Comparison of ENCODE assay signal across 9 mouse cellular contexts in genomic region chr5:89839627-89840026, GRCm38 (mm10). TPM values are rescaled to one million over a fixed set of nuclear protein-coding genes. Genes with fewer than 3 reads are reported as not detected.
A peak's percentile ranks its signal among the peaks of the same experiment; 100 is the strongest.
DNase-seq lines count a peak whose midpoint lies in the region; ATAC-seq lines count a peak whose summit lies in the region.
"Had no signal": no experiment of that assay in that cellular context is flagged by ENCODE, and none has a peak within 500 bp of the region (broad histone marks: within the 10 kb centered on the region; RNA-seq: fewer than 3 reads in every experiment).

No protein-coding gene starts in this region.

- H3K27me3 ChIP-seq in forebrain, embryonic 11.5 days (ENCODE audit: control insufficient read depth, insufficient read depth, low read length): no peaks in the 10 kb centered on the region
- H3K27me3 ChIP-seq: embryonic facial prominence, embryonic 15.5 days had no signal

- no peaks in the 10 kb centered on the region for H3K36me3 ChIP-seq in forebrain, embryonic 11.5 days (ENCODE audit: control insufficient read depth, insufficient read depth, low read length)
- H3K36me3 ChIP-seq: embryonic facial prominence, embryonic 15.5 days had no signal

- no peaks in the 10 kb centered on the region for H3K9me3 ChIP-seq in forebrain, embryonic 11.5 days (ENCODE audit: control insufficient read depth, low read length)
- H3K9me3 ChIP-seq: embryonic facial prominence, embryonic 15.5 days had no signal

- 83% methylated on average over 4 of the region's 4 CpGs for WGBS in forebrain, embryonic 11.5 days

- no peak overlapping the region for H3K9ac ChIP-seq in forebrain, embryonic 11.5 days (ENCODE audit: low read length)
- H3K9ac ChIP-seq: embryonic facial prominence, embryonic 15.5 days had no signal

- no peak overlapping the region for H3K27ac ChIP-seq in forebrain, embryonic 11.5 days (ENCODE audit: low read depth, low read length)
- H3K27ac ChIP-seq: embryonic facial prominence, embryonic 15.5 days had no signal

- no peak overlapping the region for H3K4me3 ChIP-seq in forebrain, embryonic 11.5 days (ENCODE audit: low read depth, low read length)
- H3K4me3 ChIP-seq: embryonic facial prominence, embryonic 15.5 days had no signal

- ATAC-seq in cerebellum, adult (ENCODE audit: insufficient number of reproducible peaks, low FRiP score, low TSS enrichment): no peak
- 0 out of 2 replicates have a peak, but pooled peaks have one; percentile 23 for ATAC-seq in granulocyte monocyte progenitor cell, adult 5-6 weeks (replicated peaks; ENCODE audit: poor library complexity, severe bottlenecking)
- no peak for ATAC-seq in forebrain, embryonic 11.5 days (replicated peaks; ENCODE audit: low FRiP score)

- no peaks in the 10 kb centered on the region for H3K4me1 ChIP-seq in forebrain, embryonic 11.5 days (replicated peaks; ENCODE audit: control insufficient read depth, insufficient read depth, low read length)

- DNase-seq in cerebellum, adult 18-20 months: peak; percentile 12
- DNase-seq in retina, postnatal 1 day: peak; percentile 5
- no peak for DNase-seq in retina, embryonic 14.5 days (ENCODE audit: low spot score)
- peak; percentile 42 for DNase-seq in lung, postnatal 14 days
- no peak for DNase-seq in forebrain, embryonic 11.5 days (ENCODE audit: low spot score)
- no peak for DNase-seq in thymus, adult 18-20 months

- no peak overlapping the region for H3K4me2 ChIP-seq in forebrain, embryonic 11.5 days (ENCODE audit: low read depth, low read length, severe bottlenecking)
- H3K4me2 ChIP-seq: embryonic facial prominence, embryonic 15.5 days had no signal

RNA-seq across cellular contexts. Expression of gene Adamts3, which starts 43.5 kb away (rescaled TPM):
- total RNA-seq in granulocyte monocyte progenitor cell, adult 5-6 weeks (2014; fragmentation: Nextera tagmentation): 5.5 and 6.4 TPM in 2 replicates
- total RNA-seq in granulocyte monocyte progenitor cell, adult 5-6 weeks (2017): 4.0 and 6.0 TPM in 2 replicates
- polyA plus RNA-seq in forebrain, embryonic 11.5 days (2014; fragmentation: Nextera tagmentation; extraction: Ambion mirVana): 7.0 and 7.1 TPM in 2 replicates

Comparison
In these comparisons a context has a peak if more than half of its experiments do, and no peak if none do; other contexts are left out.
1. DNase-seq: peak in cerebellum, adult 18-20 months (2 of 2), retina, postnatal 1 day (single experiment) and lung, postnatal 14 days (single experiment); none in retina, embryonic 14.5 days (single experiment), forebrain, embryonic 11.5 days (single experiment) and thymus, adult 18-20 months (0 of 2).